ENCODE assay signal across 8 mouse cellular contexts in genomic region chr8:115249688-115250366, GRCm38 (mm10).
DNase-seq lines count a peak whose midpoint lies in the region; ATAC-seq and TF ChIP-seq lines count a peak whose summit lies in the region.
"Had no signal": no experiment of that assay in that cellular context is flagged by ENCODE, and none has a peak within 500 bp of the region (broad histone marks: within the 10 kb centered on the region; RNA-seq: fewer than 3 reads in every experiment).

No protein-coding gene starts in this region.

- H3K9ac ChIP-seq in liver, embryonic 13.5 days, result no peak overlapping the region
- no peak overlapping the region for H3K9ac ChIP-seq in liver, embryonic 12.5 days
- no peak overlapping the region for H3K9ac ChIP-seq in intestine, embryonic 16.5 days (ENCODE audit: low read depth, low read length)

- H3K4me1 ChIP-seq in liver, embryonic 13.5 days (replicated peaks), result no peaks in the 10 kb centered on the region
- H3K4me1 ChIP-seq in liver, embryonic 12.5 days, result peaks cover 6% of the 10 kb centered on the region; the same call in 1 of the 2 replicates
- H3K4me1 ChIP-seq in intestine, embryonic 16.5 days (ENCODE audit: control insufficient read depth, insufficient read depth, low read length), result no peaks in the 10 kb centered on the region
- no peaks in the 10 kb centered on the region for H3K4me1 ChIP-seq in thymus, adult 2 months (replicated peaks; ENCODE audit: control insufficient read depth, insufficient read depth, low read length)

- TF ChIP-seq POLR2A in thymus, adult 2 months (IDR thresholded peaks at IDR 0.05; ENCODE audit: control insufficient read depth, extremely low read depth, insufficient read depth, low read length, poor library complexity), result no peak

- no peak overlapping the region for H3K27ac ChIP-seq in liver, embryonic 13.5 days
- H3K27ac ChIP-seq in liver, embryonic 12.5 days, result no peak overlapping the region
- H3K27ac ChIP-seq in intestine, embryonic 16.5 days (ENCODE audit: low read length), result no peak overlapping the region
- H3K27ac ChIP-seq in thymus, adult 2 months (ENCODE audit: control insufficient read depth, insufficient read depth, low read length), result no peak overlapping the region
- H3K27ac ChIP-seq: macrophage had no signal

- 49% methylated on average over 22 of the region's 22 CpGs for WGBS in liver, embryonic 13.5 days (ENCODE audit: insufficient replicate concordance)
- WGBS in liver, embryonic 12.5 days (ENCODE audit: insufficient replicate concordance), result 53% methylated on average over 22 of the region's 22 CpGs
- WGBS in intestine, embryonic 16.5 days, result 39% methylated on average over 22 of the region's 22 CpGs
- 87% methylated on average over 22 of the region's 22 CpGs for whole genome bisulfite sequencing in thymus, adult 2 months

- no peak for DNase-seq in liver, embryonic 13.5 days
- peak; percentile 30 for DNase-seq in forelimb bud, embryonic 11.5 days (ENCODE audit: low read depth, low spot score)
- DNase-seq in lung, postnatal 14 days, result peak; percentile 14
- no peak for DNase-seq in thymus, adult 2 months

- H3K4me2 ChIP-seq in liver, embryonic 13.5 days, result peak overlapping the region; percentile 24; the same call in 1 of the 2 replicates
- no peak overlapping the region for H3K4me2 ChIP-seq in liver, embryonic 12.5 days
- peak overlapping the region; percentile 42 for H3K4me2 ChIP-seq in intestine, embryonic 16.5 days (ENCODE audit: low read depth, low read length)

- H3K9me3 ChIP-seq in liver, embryonic 13.5 days (replicated peaks), result no peaks in the 10 kb centered on the region
- no peaks in the 10 kb centered on the region for H3K9me3 ChIP-seq in liver, embryonic 12.5 days (replicated peaks)
- H3K9me3 ChIP-seq in intestine, embryonic 16.5 days (ENCODE audit: control insufficient read depth, low read length), result no peaks in the 10 kb centered on the region; the same call in 1 of the 2 replicates

- H3K27me3 ChIP-seq in liver, embryonic 13.5 days, result no peaks in the 10 kb centered on the region
- H3K27me3 ChIP-seq in liver, embryonic 12.5 days (replicated peaks), result no peaks in the 10 kb centered on the region
- no peaks in the 10 kb centered on the region for H3K27me3 ChIP-seq in intestine, embryonic 16.5 days (replicated peaks; ENCODE audit: control insufficient read depth, insufficient read depth, low read length)
- H3K27me3 ChIP-seq in thymus, adult 2 months (ENCODE audit: control insufficient read depth, insufficient read depth, low read length), result no peaks in the 10 kb centered on the region

- H3K36me3 ChIP-seq in liver, embryonic 13.5 days, result no peaks in the 10 kb centered on the region
- no peaks in the 10 kb centered on the region for H3K36me3 ChIP-seq in liver, embryonic 12.5 days
- H3K36me3 ChIP-seq in intestine, embryonic 16.5 days (ENCODE audit: control insufficient read depth, insufficient read depth, low read length), result no peaks in the 10 kb centered on the region
- H3K36me3 ChIP-seq in thymus, adult 2 months (ENCODE audit: control insufficient read depth, insufficient read depth, low read length), result no peaks in the 10 kb centered on the region

- no peak overlapping the region for H3K4me3 ChIP-seq in liver, embryonic 13.5 days (replicated peaks)
- no peak overlapping the region for H3K4me3 ChIP-seq in liver, embryonic 12.5 days
- no peak overlapping the region; the same call in 1 of the 2 replicates for H3K4me3 ChIP-seq in intestine, embryonic 16.5 days (ENCODE audit: low read length)
- no peak overlapping the region for H3K4me3 ChIP-seq in thymus, adult 2 months (ENCODE audit: control insufficient read depth, insufficient read depth, low read length)

- no peak for ATAC-seq in liver, embryonic 13.5 days (ENCODE audit: low read depth)
- no peak for ATAC-seq in liver, embryonic 12.5 days
- no peak for ATAC-seq in intestine, embryonic 16.5 days
- ATAC-seq in cerebellum, adult (ENCODE audit: insufficient number of reproducible peaks, low FRiP score, low TSS enrichment), result no peak

- no peak for TF ChIP-seq CTCF in thymus, adult 2 months (IDR thresholded peaks at IDR 0.05; ENCODE audit: borderline replicate concordance, control insufficient read depth, extremely low read depth, insufficient read depth, low read length, poor library complexity)

Comparison
In these comparisons a context has a peak if more than half of its experiments do, and no peak if none do; other contexts are left out.
1. DNase-seq: peak in forelimb bud, embryonic 11.5 days (single experiment) and lung, postnatal 14 days (single experiment); none in liver, embryonic 13.5 days (single experiment) and thymus, adult 2 months (single experiment).